Mouse (Mus musculus) thymus, adult 2 months (tissue): Measurements from ENCODE around the gene Sptb. TPM values are rescaled to one million over a fixed set of nuclear protein-coding genes. Genes with fewer than 3 reads are reported as not detected.

Experiments used
- DNase-seq: peaks from one replicate; pipeline ENCODE4 v3.0.0; 2021
- H3K27ac ChIP-seq: fragments of 200-500 bp; 2 replicates; pipeline ENCODE4 v1.5.1; 2012; ENCODE audit warnings: low read length, control low read depth; ENCODE audit not compliant: control insufficient read depth, insufficient read depth
- H3K27me3 ChIP-seq: fragments of 200-500 bp; 2 replicates; pipeline ENCODE4 v1.6.1; 2012; ENCODE audit warnings: mild to moderate bottlenecking, low read length, moderate library complexity, mixed read lengths; ENCODE audit not compliant: control insufficient read depth, insufficient read depth
- H3K36me3 ChIP-seq: fragments of 200-500 bp; 2 replicates; pipeline ENCODE4 v1.6.1; 2012; ENCODE audit warnings: mild to moderate bottlenecking, low read length, moderate library complexity; ENCODE audit not compliant: control insufficient read depth, insufficient read depth
- H3K4me1 ChIP-seq: fragments of 200-500 bp; replicated peaks from 2 replicates; pipeline ENCODE4 v1.6.1; 2012; ENCODE audit warnings: low read length; ENCODE audit not compliant: control insufficient read depth, insufficient read depth
- H3K4me3 ChIP-seq: fragments of 200-500 bp; 2 replicates; pipeline ENCODE4 v1.5.1; 2012; ENCODE audit warnings: mild to moderate bottlenecking, low read length, control low read depth, moderate library complexity; ENCODE audit not compliant: control insufficient read depth, insufficient read depth
- CTCF ChIP-seq: fragments of 200-500 bp; IDR thresholded peaks from 2 replicates; pipeline ENCODE4 v1.5.1; 2012; ENCODE audit warnings: mild to moderate bottlenecking, control low read depth, low read length, moderate library complexity, borderline replicate concordance; ENCODE audit not compliant: control insufficient read depth, poor library complexity, insufficient read depth; ENCODE audit errors: extremely low read depth
- POLR2A ChIP-seq: fragments of 200-500 bp; IDR thresholded peaks from 2 replicates; pipeline ENCODE4 v1.6.1; 2012; ENCODE audit warnings: mild to moderate bottlenecking, low read length, control low read depth, moderate library complexity; ENCODE audit not compliant: control insufficient read depth, poor library complexity, insufficient read depth; ENCODE audit errors: extremely low read depth
- WGBS: fragments of 180-500 bp; shearing (Covaris S2); methylation state at CpG from one replicate; pipeline ENCODE4 v1.1.7; 2018; 5-methylcytosine and 5-hydroxymethylcytosine counted together
- polyA plus RNA-seq: library from polyadenylated mRNA; depleted of rRNA; stranded (reverse); fragments of >200 nt; gene quantifications from 2 replicates; pipeline ENCODE4 v1.2.3, GENCODE M21; 2012

Sptb gene
- polyA plus RNA-seq, 1 experiment = 3.0 TPM

DNA sequence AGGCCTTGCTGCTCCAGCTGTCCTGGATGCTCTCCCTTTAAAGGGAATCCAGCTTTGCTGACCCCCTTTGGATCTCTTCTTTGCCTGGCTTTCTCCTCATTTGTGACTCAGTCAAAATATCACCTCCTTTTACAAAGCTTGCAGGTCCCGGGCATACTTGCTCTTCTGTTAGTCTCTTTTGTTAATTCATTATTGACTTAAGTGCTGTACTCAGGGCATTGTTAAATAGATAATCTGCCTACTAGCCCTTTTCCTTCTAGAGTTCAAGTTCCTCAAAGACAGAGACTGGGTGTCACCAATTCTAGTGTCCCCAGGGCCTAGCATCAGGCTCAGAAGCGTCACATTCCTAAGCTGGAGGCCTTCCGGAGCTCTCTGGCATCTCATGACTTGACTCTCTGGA lies 161.1 kb downstream of the Sptb start:
- TF ChIP-seq CTCF (no peak), POLR2A (no peak)
- DNase-seq = no peak
- Histone ChIP-seq H3K36me3 (no peaks in the 10 kb centered on the region), H3K27me3 (no peaks in the 10 kb centered on the region), H3K4me1 (peaks cover 31% of the 10 kb centered on the region), H3K4me3 (no peak overlapping the region), H3K27ac (no peak overlapping the region)
- over 99% methylated on average over 3 of the region's 3 CpGs for WGBS

DNA sequence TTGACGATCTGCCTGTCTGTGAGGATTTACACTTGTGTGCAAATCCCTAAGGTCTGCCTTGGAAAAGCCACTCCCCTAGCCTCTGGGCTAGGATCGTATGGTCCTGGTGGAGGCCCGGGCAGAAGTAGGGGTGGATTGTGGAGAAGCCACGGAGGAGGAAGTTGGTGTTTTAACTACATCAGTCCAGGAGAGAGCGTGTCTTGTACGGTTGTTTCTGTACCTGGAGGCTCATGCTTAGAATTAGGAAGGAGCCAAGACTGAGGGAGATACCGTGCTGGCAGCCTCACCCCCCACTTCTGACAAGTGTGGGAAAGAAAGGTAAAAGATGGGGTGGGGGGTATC lies 162.3 kb downstream of the Sptb start:
- 18% methylated on average over 7 of the region's 7 CpGs for WGBS
- no peaks in the 10 kb centered on the region for H3K27me3 ChIP-seq
- H3K4me1 ChIP-seq = peaks cover 24% of the 10 kb centered on the region
- TF ChIP-seq POLR2A = no peak
- no peak for TF ChIP-seq CTCF
- DNase-seq = no peak
- H3K4me3 ChIP-seq = no peak overlapping the region
- no peaks in the 10 kb centered on the region for H3K36me3 ChIP-seq
- H3K27ac ChIP-seq = no peak overlapping the region

DNA sequence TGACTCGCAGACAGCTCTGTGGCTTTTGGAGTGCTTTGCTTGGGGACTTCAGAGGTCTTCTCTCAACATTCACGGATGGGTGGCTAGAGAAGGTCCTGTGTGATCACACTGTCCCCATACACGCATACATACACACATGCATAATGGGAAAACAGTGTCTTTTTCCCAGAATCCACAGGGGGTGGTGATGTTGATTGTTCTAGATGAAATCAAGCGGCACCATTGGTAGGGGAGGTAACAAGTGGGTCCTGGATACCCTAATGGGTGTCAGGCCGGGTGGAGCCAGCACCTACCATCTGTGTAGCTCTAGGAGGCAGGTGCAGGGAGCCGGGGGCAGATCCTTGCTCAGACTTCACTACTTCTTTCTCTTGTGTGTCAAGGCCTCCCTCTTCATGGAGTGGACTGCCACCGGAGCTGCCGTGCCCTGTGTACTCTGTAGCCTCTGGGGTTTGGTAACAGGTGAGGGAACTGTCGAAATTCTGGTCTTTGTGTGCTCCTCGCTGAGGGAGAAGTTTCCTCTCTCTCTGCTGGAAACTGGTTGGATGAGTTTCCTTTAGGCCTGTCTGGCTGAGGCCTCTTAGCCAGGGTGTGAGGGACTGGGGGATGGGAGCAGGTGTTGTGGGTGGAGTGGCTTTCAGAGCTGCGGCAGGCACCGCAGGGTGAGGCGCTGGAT lies 162.8 kb downstream of the Sptb start:
- no peak for TF ChIP-seq POLR2A
- no peak for TF ChIP-seq CTCF
- Histone ChIP-seq H3K27me3 (no peaks in the 10 kb centered on the region), H3K36me3 (no peaks in the 10 kb centered on the region), H3K4me1 (peaks cover 24% of the 10 kb centered on the region), H3K4me3 (no peak overlapping the region), H3K27ac (no peak overlapping the region)
- peak; percentile 46 for DNase-seq
- 32% methylated on average over 13 of the region's 13 CpGs for WGBS

DNA sequence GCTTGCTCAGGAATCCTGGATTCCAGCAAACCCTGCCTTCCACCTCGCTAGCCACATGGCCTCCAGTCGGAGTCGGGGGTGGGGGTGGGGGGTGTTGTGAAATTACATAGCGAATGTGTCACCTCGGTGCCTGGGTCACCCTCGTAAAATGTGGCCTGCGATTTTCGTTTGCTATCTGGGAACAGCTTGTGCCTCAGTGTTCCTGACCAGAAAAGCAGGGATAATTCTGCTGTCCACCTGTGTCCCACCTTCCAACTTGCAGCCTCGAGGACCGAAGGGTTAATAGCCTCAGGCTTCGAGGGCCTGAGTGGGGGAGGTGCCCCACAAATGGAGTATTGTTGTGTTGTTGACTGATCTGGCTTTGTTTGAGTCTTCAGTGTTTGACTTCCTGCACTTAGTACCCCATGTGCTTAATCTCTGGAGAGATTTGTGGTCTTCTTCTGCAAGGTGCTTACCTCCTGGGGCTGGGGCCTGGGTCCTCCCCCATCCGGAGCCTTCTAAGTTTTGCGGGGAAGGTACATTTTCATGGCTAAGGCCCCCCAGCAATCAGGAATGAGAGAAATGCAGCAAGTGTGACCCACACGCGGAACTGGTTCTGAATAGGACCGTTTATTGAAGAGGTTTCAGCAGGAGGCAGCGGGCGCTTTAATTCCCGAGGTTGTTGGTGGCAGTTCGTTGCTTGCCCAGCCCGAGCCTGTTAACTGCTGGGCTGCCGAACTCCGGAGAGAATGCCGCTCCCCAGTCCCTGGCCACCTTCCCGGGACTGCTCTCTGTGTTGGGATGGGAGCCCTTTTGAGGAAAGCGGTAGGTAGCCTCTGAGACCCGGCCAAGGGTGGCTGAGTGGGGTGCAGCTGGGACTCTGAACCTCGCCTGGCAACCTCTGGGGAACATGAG lies 163.7 kb downstream of the Sptb start:
- Histone ChIP-seq H3K36me3 (no peaks in the 10 kb centered on the region), H3K27ac (no peak overlapping the region), H3K4me3 (no peak overlapping the region), H3K27me3 (no peaks in the 10 kb centered on the region), H3K4me1 (peaks cover 24% of the 10 kb centered on the region)
- no peak for DNase-seq
- WGBS = 72% methylated on average over 28 of the region's 28 CpGs
- TF ChIP-seq POLR2A = no peak
- no peak for TF ChIP-seq CTCF

DNA sequence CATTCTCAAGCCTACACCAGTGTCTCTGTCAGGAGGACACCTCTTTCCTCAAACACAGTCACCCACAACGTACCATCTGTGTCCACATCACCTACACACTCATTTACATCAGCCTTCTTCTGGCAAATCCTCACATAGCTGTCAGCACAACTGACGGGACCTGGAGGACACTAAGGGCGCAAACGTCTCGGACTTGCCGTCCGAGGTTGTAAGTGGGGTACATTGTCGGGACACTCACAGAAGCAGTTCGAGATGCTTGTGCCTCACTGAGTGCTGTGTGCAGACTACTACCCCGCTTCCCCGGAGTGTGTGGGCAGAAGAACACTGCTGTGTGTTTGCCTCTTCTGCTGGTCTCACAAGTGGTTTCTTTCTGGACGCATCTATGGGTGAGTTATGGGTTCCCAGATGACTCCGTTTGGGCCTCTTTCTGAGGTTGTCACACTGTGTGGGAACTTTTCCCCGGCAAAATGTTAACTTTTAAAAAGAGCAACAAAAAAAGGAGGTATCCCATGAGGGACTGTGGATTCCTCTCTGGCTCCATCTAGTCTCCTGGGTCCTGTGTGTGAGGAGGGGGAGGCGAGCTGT lies 164.5 kb downstream of the Sptb start:
- TF ChIP-seq CTCF = no peak
- TF ChIP-seq POLR2A = no peak
- WGBS = 92% methylated on average over 15 of the region's 15 CpGs
- no peak for DNase-seq
- no peaks in the 10 kb centered on the region for H3K27me3 ChIP-seq
- H3K4me1 ChIP-seq = peaks cover 24% of the 10 kb centered on the region
- H3K36me3 ChIP-seq = no peaks in the 10 kb centered on the region
- no peak overlapping the region for H3K27ac ChIP-seq
- H3K4me3 ChIP-seq = no peak overlapping the region

DNA sequence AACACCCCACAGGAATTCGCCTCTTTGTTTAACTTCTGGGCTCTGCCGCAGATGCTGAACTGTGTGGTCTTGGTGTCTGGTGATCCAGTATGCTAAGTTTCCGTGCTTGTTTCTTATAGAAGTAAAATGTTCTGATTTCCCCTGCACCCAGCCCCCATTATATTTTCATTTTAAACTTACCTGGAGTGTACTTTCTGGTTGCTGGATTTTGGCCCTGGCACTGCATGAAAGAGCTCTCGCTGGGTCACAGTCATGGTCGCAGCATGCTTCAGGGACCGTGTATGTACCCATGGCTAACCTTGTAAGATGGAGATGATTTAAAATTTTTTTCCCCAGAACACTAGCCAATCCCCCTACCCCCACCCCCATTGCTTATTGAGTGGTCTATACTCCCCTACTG lies 168.5 kb downstream of the Sptb start:
- H3K4me1 ChIP-seq = peaks cover 22% of the 10 kb centered on the region
- H3K27me3 ChIP-seq = no peaks in the 10 kb centered on the region
- WGBS = 90% methylated on average over 6 of the region's 6 CpGs
- no peak for DNase-seq
- no peak overlapping the region for H3K27ac ChIP-seq
- H3K36me3 ChIP-seq = no peaks in the 10 kb centered on the region
- H3K4me3 ChIP-seq = no peak overlapping the region
- no peak for TF ChIP-seq CTCF
- TF ChIP-seq POLR2A = no peak
